Mouse (Mus musculus): ENCODE data around the gene Ramp1. TPM values are rescaled to one million over a fixed set of nuclear protein-coding genes. Genes with fewer than 3 reads are reported as not detected.

Gene Ramp1
- total RNA-seq, 2 experiments from 2014 or later = 66.3 to 66.6 TPM

DNA sequence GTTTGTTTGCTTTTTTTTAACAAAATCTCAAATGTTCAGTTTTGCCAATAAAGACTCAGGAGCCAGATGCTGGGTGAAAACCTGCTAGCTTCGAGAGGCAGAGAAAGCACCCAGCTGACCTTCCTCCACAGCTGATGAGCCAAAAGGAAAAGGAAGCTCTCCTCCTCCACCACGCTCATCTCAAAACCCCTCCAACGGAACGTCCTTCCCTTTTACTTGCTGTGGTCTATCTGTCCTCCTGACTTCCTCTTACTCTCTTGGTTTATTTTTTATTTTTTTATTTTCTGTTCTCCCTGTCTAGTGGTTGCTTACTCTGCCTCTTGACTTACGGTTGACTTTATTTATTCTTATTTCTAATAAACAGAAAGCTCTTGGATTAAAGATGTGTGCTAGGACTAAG, 55.8 kb downstream of the Ramp1 start:
- no peak for DNase-seq (ENCODE audit: low spot score in 2 of 2)

GRCm38 (mm10) chr1:91237676-91238075, 58.1 kb downstream of the Ramp1 start:
- DNase-seq (ENCODE audit: low spot score in 2 of 2) = no peak

DNA sequence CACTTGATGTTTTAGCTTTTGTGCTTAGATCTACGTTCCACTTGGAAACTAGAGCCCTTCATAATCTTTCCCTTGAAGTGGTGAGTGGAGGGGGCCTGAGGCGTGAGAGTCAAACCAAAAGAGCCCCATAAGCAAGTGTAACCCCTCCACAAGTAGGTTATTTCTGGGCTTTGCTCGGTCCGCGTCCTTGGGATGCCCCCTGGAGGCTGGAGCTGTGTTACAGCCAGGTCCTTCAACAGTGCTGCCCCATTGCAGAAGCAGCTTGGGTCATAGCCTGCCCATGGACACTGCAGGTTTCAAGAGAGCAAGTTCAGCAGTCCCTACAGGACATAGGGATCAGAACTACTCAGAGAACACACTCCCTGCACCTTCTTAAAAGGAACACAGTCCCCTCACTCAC, 59.5 kb downstream of the Ramp1 start:
- DNase-seq (ENCODE audit: low spot score in 2 of 2) = peak; percentile 34 to 59

DNA sequence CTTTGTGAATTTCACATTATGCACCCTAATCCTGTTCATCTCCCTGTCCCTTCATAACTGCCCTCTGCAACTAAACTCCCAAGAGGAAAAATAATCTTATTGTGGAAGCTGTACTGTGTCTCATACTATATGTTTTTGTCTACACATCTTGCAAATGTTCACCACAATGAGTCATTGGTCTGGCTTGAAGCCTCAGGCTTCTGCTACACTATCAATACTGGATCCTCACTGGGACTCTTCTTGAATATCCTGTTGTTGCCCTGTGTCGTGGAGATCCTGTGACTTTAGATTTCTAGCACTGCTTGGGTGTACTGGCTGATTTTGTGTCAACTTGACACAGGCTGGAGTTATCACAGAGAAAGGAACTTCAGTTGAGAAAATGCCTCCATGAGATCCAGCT, 60.2 kb downstream of the Ramp1 start:
- no peak for DNase-seq (ENCODE audit: low spot score in 2 of 2)

GRCm38 (mm10) chr1:91240685-91241084, 61.1 kb downstream of the Ramp1 start:
- no peak for DNase-seq (ENCODE audit: low spot score in 2 of 2)

- no peak for DNase-seq (ENCODE audit: low spot score in 2 of 2)
These were observed 61.6 kb downstream of the Ramp1 start for GRCm38 (mm10) chr1:91241249-91241648.

DNA sequence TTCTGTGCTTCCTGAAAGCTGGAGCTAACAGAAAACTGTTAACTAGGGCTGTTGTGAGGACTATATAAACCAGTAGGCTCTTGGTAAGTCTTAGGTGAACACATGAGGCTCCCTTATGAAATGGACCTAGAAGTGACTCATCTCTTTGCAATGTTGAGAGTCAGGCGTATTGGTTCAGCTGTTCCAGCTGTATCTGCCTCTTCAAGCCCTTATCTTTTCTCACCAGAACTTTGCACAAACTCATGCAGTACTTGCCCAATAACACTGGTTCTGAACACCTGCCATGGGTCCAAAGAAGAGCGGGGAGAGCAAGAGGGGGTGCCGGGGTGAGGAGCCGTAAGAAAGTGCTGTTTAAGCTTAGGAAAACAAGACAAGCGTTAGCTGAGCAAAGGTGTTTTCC, 68.6 kb downstream of the Ramp1 start:
- no peak for DNase-seq (ENCODE audit: low spot score in 2 of 2)

DNA sequence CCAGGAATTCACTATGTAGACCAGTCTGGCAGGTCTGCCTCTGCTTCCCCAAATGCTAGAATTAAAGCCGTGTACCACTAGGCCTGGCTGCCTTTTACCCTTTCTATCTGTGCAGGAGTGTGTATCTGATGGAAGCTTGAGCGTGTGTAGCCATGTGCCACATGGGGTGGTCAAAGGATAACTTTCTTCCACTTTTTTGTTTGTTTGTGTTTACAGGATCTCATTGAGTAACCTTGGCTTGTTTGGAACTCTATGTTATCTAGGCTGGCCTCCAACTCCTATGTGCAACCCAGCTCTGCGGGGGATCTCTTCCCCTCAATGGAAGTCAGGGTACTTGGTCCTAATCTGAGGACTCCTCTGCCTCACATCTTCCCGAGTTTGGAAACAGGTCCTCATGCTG, 69.3 kb downstream of the Ramp1 start:
- no peak for DNase-seq (ENCODE audit: low spot score in 2 of 2)

- DNase-seq (ENCODE audit: low spot score in 2 of 2) = peak; percentile 77 to 89
These were observed 70.2 kb downstream of the Ramp1 start, which contains the start of gene Ube2f for GRCm38 (mm10) chr1:91249564-91250414. TSS of gene Ube2f (plus strand) at chr1:91250304.

- peak in 1 of 2 experiments; percentile 24 for DNase-seq (ENCODE audit: low spot score in 2 of 2)
These were observed 71.0 kb downstream of the Ramp1 start for GRCm38 (mm10) chr1:91250415-91251147.

DNA sequence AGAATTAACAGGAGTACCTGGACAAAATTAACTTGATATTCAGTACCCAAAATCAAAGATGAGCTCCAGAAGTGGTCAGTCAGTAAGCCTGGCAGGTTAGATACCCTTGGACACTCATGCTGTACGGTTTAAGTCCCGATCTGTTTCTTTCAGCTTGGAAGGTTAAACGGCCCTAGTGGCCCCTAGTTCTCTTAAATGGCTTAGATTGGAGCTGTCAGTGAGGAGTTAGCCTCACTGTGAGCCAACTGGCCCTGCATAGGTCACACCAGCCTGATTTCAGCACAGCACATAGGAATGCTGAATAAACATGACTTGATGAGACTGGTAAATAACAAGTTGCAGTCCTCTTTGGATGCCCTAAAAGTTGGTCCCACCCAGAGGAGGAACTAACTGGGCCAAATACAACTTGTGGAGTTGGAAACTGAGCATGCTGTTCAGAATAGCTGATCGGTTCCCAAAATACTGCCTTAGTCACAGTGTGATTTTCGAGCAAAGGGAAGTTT, 71.6 kb downstream of the Ramp1 start:
- no peak for DNase-seq (ENCODE audit: low spot score in 2 of 2)

- no peak for DNase-seq (ENCODE audit: low spot score in 2 of 2)
These were observed 72.3 kb downstream of the Ramp1 start for GRCm38 (mm10) chr1:91251927-91252326.

- DNase-seq (ENCODE audit: low spot score in 2 of 2) = no peak
These were observed 78.3 kb downstream of the Ramp1 start for GRCm38 (mm10) chr1:91257918-91258317.

- DNase-seq (ENCODE audit: low spot score in 2 of 2) = no peak
These were observed 80.2 kb downstream of the Ramp1 start for GRCm38 (mm10) chr1:91259794-91260193.

- no peak for DNase-seq (ENCODE audit: low spot score in 2 of 2)
These were observed 82.9 kb downstream of the Ramp1 start for GRCm38 (mm10) chr1:91262508-91262907.

GRCm38 (mm10) chr1:91272260-91272659, 92.6 kb downstream of the Ramp1 start:
- DNase-seq (ENCODE audit: low spot score in 2 of 2) = no peak

Other genes starting within 250 kb of the Ramp1 start
- not detected for gene Prlh, start 226.7 kb upstream of the Ramp1 start, total RNA-seq (2021)
- under 1 TPM; 0.26 to 0.29 TPM for gene Rab17, start 210.2 kb upstream of the Ramp1 start, total RNA-seq (2021)
- 100 to 1,000 TPM; 206 to 229 TPM for gene Lrrfip1, start 181.1 kb upstream of the Ramp1 start, total RNA-seq (2021)
- gene Rbm44, start 34.7 kb upstream of the Ramp1 start, total RNA-seq (2021) = under 1 TPM in 1 of 2 experiments, not detected in 1; 0.10 TPM
- gene Ube2f, start 70.5 kb downstream of the Ramp1 start, total RNA-seq (2021) = 10 to 100 TPM; 52.5 to 55.5 TPM
- gene Scly, start 118.5 kb downstream of the Ramp1 start, total RNA-seq (2021) = 10 to 100 TPM; 10.9 to 11.5 TPM
- gene Espnl, start 142.3 kb downstream of the Ramp1 start, total RNA-seq (2021) = under 1 TPM; 0.29 to 0.37 TPM
- 10 to 100 TPM; 68.6 to 73.2 TPM for gene Klhl30, start 171.2 kb downstream of the Ramp1 start, total RNA-seq (2021)
- 1 to 10 TPM in 1 of 2 experiments, under 1 TPM in 1; 0.88 to 2.2 TPM for gene Erfe, start 186.6 kb downstream of the Ramp1 start, total RNA-seq (2021)
- gene Ilkap, start 219.0 kb downstream of the Ramp1 start, total RNA-seq (2021) = 10 to 100 TPM; 65.7 to 71.3 TPM
- 10 to 100 TPM; 31.2 to 37.4 TPM for gene Hes6, start 234.2 kb downstream of the Ramp1 start, total RNA-seq (2021)

All from gastrocnemius, postnatal 4 days (tissue).